Mouse (Mus musculus) neural tube, embryonic 15.5 days (tissue): ENCODE results near the gene Ubap2l. TPM values are rescaled to one million over a fixed set of nuclear protein-coding genes. Genes with fewer than 3 reads are reported as not detected.

ENCODE experiments used
- ATAC-seq: fragments of 200-750 bp; cut with Nextera tagmentation; 2 replicates; pipeline ENCODE4 v1.8.0; 2017; ENCODE audit warnings: mild to moderate bottlenecking, moderate TSS enrichment, moderate library complexity; ENCODE audit not compliant: low FRiP score
- H3K27ac ChIP-seq: fragments of 300-500 bp; sonication (generic); replicated peaks from 2 replicates; pipeline ENCODE4 v1.5.1; 2015; ENCODE audit warnings: mild to moderate bottlenecking, inconsistent platforms
- H3K27me3 ChIP-seq: fragments of 300-500 bp; sonication (generic); replicated peaks from 2 replicates; pipeline ENCODE4 v1.6.1; 2015; ENCODE audit warnings: inconsistent platforms
- H3K36me3 ChIP-seq: fragments of 300-500 bp; sonication (generic); 2 replicates; pipeline ENCODE4 v1.6.1; 2015; ENCODE audit warnings: inconsistent platforms
- H3K4me1 ChIP-seq: fragments of 300-500 bp; sonication (generic); 2 replicates; pipeline ENCODE4 v1.6.1; 2015; ENCODE audit warnings: inconsistent platforms
- H3K4me2 ChIP-seq: fragments of 300-500 bp; sonication (generic); 2 replicates; pipeline ENCODE4 v1.6.1; 2015; ENCODE audit warnings: inconsistent platforms, mild to moderate bottlenecking, moderate library complexity
- H3K4me3 ChIP-seq: fragments of 300-500 bp; sonication (generic); replicated peaks from 2 replicates; pipeline ENCODE4 v1.5.1; 2015; ENCODE audit warnings: mild to moderate bottlenecking, inconsistent platforms
- H3K9ac ChIP-seq: fragments of 300-500 bp; sonication (generic); replicated peaks from 2 replicates; pipeline ENCODE4 v1.6.1; 2015; ENCODE audit warnings: mild to moderate bottlenecking, inconsistent platforms
- H3K9me3 ChIP-seq: fragments of 300-500 bp; sonication (generic); replicated peaks from 2 replicates; pipeline ENCODE4 v1.6.1; 2016; ENCODE audit warnings: inconsistent platforms
- whole genome bisulfite sequencing: fragments of 180-500 bp; shearing (Covaris S2); methylation state at CpG from one replicate; pipeline ENCODE4 v1.1.7; 2015; ENCODE audit warnings: mixed read lengths; 5-methylcytosine and 5-hydroxymethylcytosine counted together
- polyA plus RNA-seq: library from polyadenylated mRNA; unstranded; fragments of >200 nt; fragmentation: Nextera tagmentation; extraction: Ambion mirVana; gene quantifications from 2 replicates; pipeline ENCODE4 v1.2.1, GENCODE M21; 2015

Ubap2l gene
- polyA plus RNA-seq, 1 experiment from 2014 or later = 122 TPM

DNA sequence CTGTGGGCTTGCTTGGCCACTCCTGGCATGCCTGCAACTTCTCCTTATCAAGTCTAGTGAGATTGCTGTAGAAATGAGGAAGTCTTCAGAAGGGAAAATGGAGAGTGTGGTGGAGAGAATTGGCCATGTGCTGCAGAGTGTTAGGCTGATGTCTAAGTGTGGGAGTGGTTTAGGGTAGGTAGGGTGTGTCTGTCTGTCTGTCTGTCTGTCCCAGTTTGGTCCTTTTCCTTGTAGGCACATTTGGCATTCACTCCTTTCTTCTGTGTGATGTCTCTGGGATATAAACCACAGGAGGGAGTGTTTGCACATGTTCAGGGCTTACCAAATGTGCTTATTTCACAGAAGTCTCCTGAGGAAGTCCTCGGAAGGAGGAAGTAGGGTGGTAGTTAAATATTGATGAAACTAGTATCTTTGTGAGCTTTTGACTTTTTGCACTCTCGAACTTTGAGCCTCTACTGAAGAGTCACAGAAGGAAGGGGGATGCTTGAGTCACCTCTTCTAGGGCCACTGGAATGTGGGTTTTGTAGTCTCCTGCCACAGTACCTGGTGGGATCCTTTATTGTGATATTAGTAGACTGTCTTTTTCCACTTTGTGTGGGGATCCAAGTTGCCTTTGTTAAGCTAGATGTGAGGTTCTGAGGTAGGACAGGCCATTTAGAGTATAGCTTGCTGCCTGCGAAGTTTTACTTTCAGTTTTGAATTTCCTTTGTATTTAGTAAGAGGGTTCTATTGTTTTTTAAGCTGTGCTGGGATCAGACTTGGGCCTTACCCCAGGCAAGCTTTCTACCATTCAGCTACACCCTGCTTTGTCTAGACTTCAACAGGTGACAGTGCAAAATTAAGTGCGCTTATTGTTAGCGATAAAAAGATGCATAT is 29.2 kb upstream of the Ubap2l start:
- Histone ChIP-seq H3K36me3 (peaks cover 2% of the 10 kb centered on the region; the same call in 1 of the 2 replicates), H3K9ac (peak overlapping the region; percentile 28; the same call in 1 of the 2 replicates), H3K4me3 (peak overlapping the region; percentile 98), H3K27me3 (no peaks in the 10 kb centered on the region), H3K4me1 (peaks cover 65% of the 10 kb centered on the region), H3K4me2 (peak overlapping the region; percentile 89), H3K9me3 (no peaks in the 10 kb centered on the region), H3K27ac (no peak overlapping the region)
- WGBS = 81% methylated on average over 5 of the region's 5 CpGs
- no peak for ATAC-seq

DNA sequence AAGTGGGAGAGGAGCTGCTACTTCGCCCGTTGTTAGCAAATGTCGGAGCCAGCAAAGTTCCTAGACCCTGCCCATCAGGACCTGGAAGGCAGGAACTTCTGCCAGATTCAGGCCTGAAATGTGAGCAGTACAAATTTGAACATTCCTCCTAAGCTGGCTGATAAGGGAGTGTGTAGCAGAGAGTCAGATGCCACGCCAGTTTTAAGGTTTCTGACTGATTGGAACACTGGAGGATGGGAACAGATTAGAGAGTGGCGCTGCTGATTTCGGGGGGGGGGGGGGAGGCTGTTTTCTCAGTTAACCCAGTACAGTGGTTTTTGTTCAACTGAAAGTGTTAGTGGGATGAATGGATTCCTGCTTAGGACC is 28.1 kb upstream of the Ubap2l start:
- 2% methylated on average over 6 of the region's 6 CpGs for WGBS
- H3K9ac ChIP-seq = peak overlapping the region; percentile 85
- no peaks in the 10 kb centered on the region for H3K36me3 ChIP-seq
- no peak for ATAC-seq
- H3K4me3 ChIP-seq = peak overlapping the region; percentile 98
- peaks cover 65% of the 10 kb centered on the region for H3K4me1 ChIP-seq
- H3K27me3 ChIP-seq = no peaks in the 10 kb centered on the region
- H3K9me3 ChIP-seq = no peaks in the 10 kb centered on the region
- H3K27ac ChIP-seq = peak overlapping the region; percentile 93
- peak overlapping the region; percentile 89 for H3K4me2 ChIP-seq

DNA sequence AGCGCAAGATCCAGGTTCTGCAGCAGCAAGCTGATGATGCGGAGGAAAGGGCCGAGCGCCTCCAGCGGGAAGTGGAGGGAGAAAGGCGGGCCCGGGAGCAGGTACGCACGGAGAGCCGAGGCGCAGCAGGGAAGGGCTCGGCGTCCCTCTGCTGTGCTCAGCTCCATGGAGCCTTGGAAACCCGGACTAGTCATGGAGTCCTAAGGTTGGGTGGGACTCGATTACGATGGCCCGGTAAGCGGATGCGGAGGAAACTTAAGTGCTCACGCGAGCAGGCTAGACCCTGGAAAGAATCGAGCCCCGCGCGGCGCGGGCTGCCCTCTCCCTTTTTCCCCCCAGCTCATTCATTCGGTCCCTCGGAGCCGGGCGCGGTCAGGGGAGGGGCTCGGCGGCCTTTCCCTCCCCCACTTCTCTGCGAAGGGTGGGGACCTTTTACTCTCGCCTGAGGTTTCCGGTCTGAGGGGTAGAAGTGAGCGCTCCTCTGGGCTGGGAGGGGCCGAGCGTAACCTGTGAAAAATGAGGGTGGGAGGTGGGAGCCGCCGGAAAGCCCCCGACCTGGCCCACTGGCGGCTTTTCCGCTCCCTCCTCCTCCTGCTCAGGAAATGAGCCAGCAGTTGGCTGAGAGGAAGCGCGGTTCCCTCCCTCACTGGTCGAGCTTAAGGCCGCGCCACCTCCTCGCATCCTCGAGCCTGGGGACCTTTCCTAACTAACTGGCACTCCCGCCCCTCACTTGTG is 27.5 kb upstream of the Ubap2l start:
- peak overlapping the region; percentile 89 for H3K4me2 ChIP-seq
- peak overlapping the region; percentile 85 for H3K9ac ChIP-seq
- no peaks in the 10 kb centered on the region for H3K27me3 ChIP-seq
- H3K4me1 ChIP-seq = peaks cover 60% of the 10 kb centered on the region
- H3K4me3 ChIP-seq = peak overlapping the region; percentile 98
- H3K36me3 ChIP-seq = no peaks in the 10 kb centered on the region
- H3K9me3 ChIP-seq = no peaks in the 10 kb centered on the region
- ATAC-seq = peak; percentile 71
- peak overlapping the region; percentile 93 for H3K27ac ChIP-seq
- WGBS = under 1% methylated on average over 48 of the region's 53 CpGs

DNA sequence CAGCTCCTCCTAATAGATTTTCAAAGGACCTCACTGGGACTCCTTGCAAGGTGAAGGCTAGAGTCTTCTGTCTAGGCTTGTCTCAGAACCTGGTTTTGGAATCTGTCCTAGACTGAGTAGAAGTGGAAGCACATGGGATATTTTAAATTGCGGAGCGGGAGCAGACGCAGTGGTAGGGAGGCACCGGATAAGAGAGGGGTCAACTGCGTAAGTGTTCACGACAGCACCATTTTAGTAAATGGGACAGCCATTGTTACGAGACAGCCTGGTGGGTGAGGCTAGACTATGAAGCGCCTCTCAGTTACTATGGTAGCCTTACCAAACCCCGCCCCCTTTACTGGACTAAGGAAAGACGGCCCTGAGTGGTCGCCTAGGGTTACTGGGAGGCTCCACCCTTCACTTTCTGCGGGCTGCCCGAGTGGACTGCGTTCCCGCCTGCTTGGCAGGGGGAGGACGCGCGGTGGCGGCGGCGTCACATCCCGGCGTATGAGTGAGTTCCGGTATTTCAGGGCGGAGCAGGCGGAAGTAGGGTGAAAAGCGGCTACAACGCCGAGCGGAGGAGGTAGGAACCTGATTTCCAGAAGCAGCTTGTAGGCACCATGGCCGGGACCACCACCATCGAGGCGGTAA is 26.8 kb upstream of the Ubap2l start:
- WGBS = under 1% methylated on average over 33 of the region's 33 CpGs
- H3K9ac ChIP-seq = peak overlapping the region; percentile 85
- peak; percentile 95 for ATAC-seq
- peak overlapping the region; percentile 98 for H3K4me3 ChIP-seq
- peaks cover 54% of the 10 kb centered on the region for H3K4me1 ChIP-seq
- peak overlapping the region; percentile 93 for H3K27ac ChIP-seq
- no peaks in the 10 kb centered on the region for H3K36me3 ChIP-seq
- peak overlapping the region; percentile 89 for H3K4me2 ChIP-seq
- H3K27me3 ChIP-seq = no peaks in the 10 kb centered on the region
- H3K9me3 ChIP-seq = no peaks in the 10 kb centered on the region

DNA sequence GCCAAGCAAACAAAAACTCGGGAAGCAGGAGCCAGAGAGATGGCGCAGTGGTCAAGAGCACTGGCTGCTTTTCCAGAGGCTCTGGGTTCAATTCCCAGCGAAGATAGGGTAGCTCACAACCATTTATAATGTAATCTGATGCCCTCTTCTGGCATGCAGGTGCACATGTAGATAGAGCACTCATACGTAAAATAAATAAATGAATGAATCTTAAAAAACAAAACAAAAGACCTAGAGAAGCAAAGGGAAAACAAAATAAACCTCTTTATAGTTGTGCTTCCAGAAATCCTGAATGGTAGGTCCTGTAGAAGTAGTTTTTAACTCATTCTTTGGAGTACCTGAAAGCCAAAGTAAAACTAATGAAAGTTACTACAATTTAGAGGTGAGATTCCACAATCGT is 25.8 kb upstream of the Ubap2l start:
- H3K4me3 ChIP-seq = no peak overlapping the region
- no peak overlapping the region for H3K9ac ChIP-seq
- no peak overlapping the region for H3K4me2 ChIP-seq
- 57% methylated on average over 5 of the region's 5 CpGs for WGBS
- no peaks in the 10 kb centered on the region for H3K9me3 ChIP-seq
- peaks cover 44% of the 10 kb centered on the region for H3K4me1 ChIP-seq
- no peaks in the 10 kb centered on the region for H3K27me3 ChIP-seq
- no peaks in the 10 kb centered on the region for H3K36me3 ChIP-seq
- no peak for ATAC-seq
- no peak overlapping the region for H3K27ac ChIP-seq

DNA sequence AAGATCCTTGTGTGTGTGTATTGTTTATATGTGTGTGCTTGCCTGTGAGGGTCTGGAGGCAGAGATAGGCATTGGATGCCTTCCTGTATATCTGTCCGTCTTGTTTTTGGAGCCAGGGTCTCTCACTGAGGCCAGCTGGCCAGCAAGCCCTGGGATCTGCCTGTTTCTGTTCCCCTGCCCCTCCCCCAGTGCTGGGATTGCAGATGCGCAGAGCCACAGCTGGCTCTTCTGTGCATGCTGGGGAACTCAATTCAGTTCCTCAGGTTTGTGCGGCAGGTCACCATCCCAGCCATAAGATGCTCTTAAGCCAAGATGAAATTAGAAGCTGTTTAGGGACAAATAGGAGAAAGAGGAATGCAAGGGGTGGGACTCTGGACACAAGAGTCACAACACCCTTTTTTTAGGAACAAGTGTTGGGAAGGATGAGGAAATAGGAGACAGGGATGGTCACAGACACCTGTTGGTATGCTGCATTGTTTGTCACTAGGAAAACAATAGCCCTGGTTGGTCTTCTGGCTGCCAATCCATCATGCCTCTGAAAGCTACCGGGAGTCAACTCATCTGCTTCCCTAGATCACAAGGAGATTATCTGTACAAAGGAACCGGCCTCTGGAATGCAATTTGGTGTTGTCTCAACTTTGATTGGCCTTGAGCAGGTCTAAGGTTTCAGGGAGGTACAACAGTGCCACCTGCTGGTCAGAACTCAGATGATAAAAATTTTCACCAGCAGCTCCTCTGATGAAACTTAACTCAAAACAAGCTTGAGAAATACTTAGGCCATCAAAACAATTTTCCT is 24.7 kb upstream of the Ubap2l start:
- Histone ChIP-seq H3K36me3 (no peaks in the 10 kb centered on the region), H3K27ac (no peak overlapping the region), H3K9me3 (no peaks in the 10 kb centered on the region), H3K9ac (no peak overlapping the region), H3K4me3 (no peak overlapping the region), H3K27me3 (no peaks in the 10 kb centered on the region), H3K4me1 (peaks cover 33% of the 10 kb centered on the region), H3K4me2 (peak overlapping the region; percentile 38)
- 10% methylated on average over 5 of the region's 5 CpGs for WGBS
- ATAC-seq = no peak

DNA sequence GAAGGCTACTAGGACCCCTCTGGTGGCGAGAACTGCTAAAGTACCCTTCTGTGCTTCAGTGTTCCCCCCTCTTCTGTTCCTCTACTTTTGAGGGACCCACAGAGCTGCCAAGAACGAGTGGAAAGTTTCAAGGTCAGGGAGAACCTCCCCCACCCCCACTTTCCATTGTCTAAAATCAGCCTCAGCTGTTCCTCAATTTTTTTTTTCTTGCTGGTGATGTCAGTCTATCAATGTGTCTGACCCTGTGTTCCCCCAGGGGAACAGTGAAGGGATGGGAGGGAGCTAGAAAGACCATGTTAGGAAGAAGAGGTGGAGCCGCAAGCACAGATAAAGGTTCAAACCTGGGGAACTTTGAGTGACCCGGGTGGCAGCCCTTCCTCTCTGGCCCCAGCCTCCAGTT is 19.9 kb upstream of the Ubap2l start, which contains the start of gene Tpm3:
Gene Tpm3, plus strand, starts transcription at position 356 of the 400 bp plus-strand sequence.
- Histone ChIP-seq H3K9me3 (no peaks in the 10 kb centered on the region), H3K27me3 (no peaks in the 10 kb centered on the region), H3K36me3 (no peaks in the 10 kb centered on the region), H3K4me3 (no peak within 1 kb of the TSS), H3K4me2 (no peak within 1 kb of the TSS), H3K4me1 (peaks cover 6% of the 10 kb centered on the region), H3K9ac (no peak within 1 kb of the TSS), H3K27ac (no peak within 1 kb of the TSS)
- WGBS = 83% methylated on average over 4 of the region's 4 CpGs
- no peak for ATAC-seq

DNA sequence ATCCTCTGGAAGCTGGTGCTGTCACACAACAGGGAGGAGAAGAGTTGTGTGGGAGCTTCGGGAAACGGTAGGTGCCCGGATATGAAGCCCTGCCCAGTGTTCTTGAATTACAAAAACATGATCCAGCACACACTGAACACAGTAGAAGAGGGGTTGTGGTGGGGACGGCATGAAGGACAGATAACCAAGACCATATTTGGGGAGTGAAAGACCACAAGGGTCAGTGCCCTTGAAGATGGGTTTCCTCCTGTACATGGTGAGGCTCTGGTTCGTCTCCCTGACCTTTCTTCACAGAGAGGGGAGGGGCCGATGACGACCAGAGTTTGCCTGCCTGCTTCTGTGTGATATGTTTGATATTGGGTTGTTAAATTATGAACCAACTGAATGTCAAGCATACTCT is 17.3 kb upstream of the Ubap2l start:
- H3K36me3 ChIP-seq = peaks cover 6% of the 10 kb centered on the region
- H3K9ac ChIP-seq = no peak overlapping the region
- no peak for ATAC-seq
- H3K4me3 ChIP-seq = no peak overlapping the region
- no peaks in the 10 kb centered on the region for H3K4me1 ChIP-seq
- WGBS = 89% methylated on average over 7 of the region's 7 CpGs
- no peaks in the 10 kb centered on the region for H3K27me3 ChIP-seq
- H3K27ac ChIP-seq = no peak overlapping the region
- no peaks in the 10 kb centered on the region for H3K9me3 ChIP-seq
- H3K4me2 ChIP-seq = no peak overlapping the region

DNA sequence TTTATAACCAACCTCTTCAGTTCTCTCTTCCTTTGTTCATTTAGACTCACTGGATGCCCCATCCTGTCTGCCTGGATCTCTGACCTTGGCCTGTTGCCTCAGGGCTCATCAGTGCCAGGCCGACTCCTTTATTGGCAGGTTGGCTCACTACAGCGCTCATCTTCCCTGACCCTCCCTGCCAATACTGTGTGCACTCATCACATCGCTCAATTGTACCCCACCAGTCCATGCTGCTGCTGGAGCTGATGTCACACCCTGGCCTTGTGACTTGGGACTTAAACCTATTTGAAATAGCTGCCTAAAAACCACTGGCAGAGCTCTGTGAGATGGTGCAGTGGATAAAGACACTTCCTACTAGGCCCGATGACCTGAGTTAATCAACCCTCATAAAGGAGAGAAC is 15.4 kb upstream of the Ubap2l start:
- ATAC-seq = no peak
- Histone ChIP-seq H3K4me2 (no peak overlapping the region), H3K36me3 (peaks cover 13% of the 10 kb centered on the region), H3K4me3 (no peak overlapping the region), H3K27ac (no peak overlapping the region), H3K9me3 (no peaks in the 10 kb centered on the region), H3K4me1 (no peaks in the 10 kb centered on the region), H3K27me3 (no peaks in the 10 kb centered on the region), H3K9ac (no peak overlapping the region)
- WGBS = 93% methylated on average over 4 of the region's 4 CpGs

DNA sequence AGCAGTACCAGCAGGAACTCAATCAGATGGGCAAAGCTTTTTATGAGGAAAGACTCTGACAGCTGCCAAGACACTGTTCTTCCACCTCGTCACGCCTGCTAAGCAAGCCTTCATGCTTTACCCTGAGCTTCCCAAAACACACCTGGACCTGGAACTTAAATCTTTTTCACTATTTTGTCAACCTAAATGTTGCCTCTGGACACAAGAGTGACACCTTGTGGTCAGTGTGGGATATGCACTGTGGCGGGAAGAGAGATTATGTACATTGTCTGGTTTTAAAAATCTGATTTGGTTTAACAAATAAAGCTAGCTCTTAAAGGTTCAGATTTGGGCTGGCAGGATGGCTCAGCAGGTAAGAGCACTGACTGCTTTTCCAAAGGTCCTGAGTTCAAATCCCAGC is 13.1 kb upstream of the Ubap2l start:
- ATAC-seq = no peak
- no peaks in the 10 kb centered on the region for H3K27me3 ChIP-seq
- no peak overlapping the region for H3K4me3 ChIP-seq
- no peak overlapping the region for H3K9ac ChIP-seq
- no peak overlapping the region for H3K4me2 ChIP-seq
- peaks cover 32% of the 10 kb centered on the region for H3K36me3 ChIP-seq
- no peaks in the 10 kb centered on the region for H3K4me1 ChIP-seq
- no peaks in the 10 kb centered on the region for H3K9me3 ChIP-seq
- WGBS = 60% methylated on average over 3 of the region's 3 CpGs
- no peak overlapping the region for H3K27ac ChIP-seq

DNA sequence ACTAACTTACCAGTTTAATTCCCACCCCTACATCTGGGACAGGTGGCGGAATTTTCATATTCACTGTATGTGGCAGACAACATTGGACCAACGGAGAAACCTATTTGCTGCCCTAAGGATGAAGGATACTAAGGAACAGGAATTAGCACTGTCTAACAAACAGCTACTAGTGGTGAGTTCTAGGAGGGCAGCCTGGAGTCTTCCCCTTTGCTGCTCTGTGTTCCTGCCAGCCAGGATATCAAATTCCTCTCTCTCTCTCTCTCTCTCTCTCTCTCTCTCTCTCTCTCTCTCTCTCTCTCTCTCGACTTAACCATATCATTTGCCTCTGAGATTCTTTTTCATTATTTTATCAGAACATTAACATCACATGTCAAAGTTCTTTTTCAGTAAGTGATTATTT is 12.0 kb upstream of the Ubap2l start:
- H3K27ac ChIP-seq = no peak overlapping the region

More for the DNA sequence above, 12.0 kb upstream of the Ubap2l start:
- ATAC-seq = no peak
- Histone ChIP-seq H3K4me1 (no peaks in the 10 kb centered on the region), H3K9me3 (no peaks in the 10 kb centered on the region), H3K36me3 (peaks cover 38% of the 10 kb centered on the region), H3K9ac (no peak overlapping the region), H3K27me3 (no peaks in the 10 kb centered on the region), H3K4me3 (no peak overlapping the region), H3K4me2 (no peak overlapping the region)
- 86% methylated on average over 3 of the region's 3 CpGs for WGBS
